In the genomic region with DNA sequence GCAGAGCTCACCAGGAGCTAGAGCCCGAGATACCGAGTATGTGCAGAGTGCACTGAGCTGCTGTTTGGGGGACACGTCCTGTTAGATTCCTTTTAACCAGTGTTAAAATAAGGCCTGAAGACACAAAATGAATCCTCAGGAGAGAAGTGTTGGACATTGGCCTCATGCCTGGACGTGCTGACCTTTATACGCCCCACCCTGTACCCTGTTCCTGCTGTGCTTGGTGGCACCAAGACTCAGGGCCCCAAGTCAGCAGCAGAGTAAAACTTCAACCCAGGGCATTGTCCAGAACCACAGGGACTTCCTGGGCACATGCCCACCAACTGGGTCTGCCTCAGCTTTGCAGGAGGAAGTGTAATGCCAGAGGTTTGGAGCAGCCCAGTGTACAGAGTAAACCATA, we compare ENCODE assay signal across 30 mouse cellular contexts. TPM values are rescaled to one million over a fixed set of nuclear protein-coding genes. Genes with fewer than 3 reads are reported as not detected.
DNase-seq lines count a peak whose midpoint lies in the region; ATAC-seq and TF ChIP-seq lines count a peak whose summit lies in the region.
"Had no signal": no experiment of that assay in that cellular context is flagged by ENCODE, and none has a peak within 500 bp of the region (broad histone marks: within the 10 kb centered on the region; RNA-seq: fewer than 3 reads in every experiment).

No protein-coding gene starts in this region.

- no peak overlapping the region for H3K4me3 ChIP-seq in gastrocnemius, adult 2 months
- no peak overlapping the region for H3K4me3 ChIP-seq in intestine, embryonic 15.5 days (replicated peaks)
- H3K4me3 ChIP-seq in midbrain, embryonic 14.5 days (replicated peaks; ENCODE audit: low read depth, low read length): no peak overlapping the region
- H3K4me3 ChIP-seq in forebrain, embryonic 15.5 days: no peak overlapping the region
- H3K4me3 ChIP-seq in cerebellum, adult 2 months (replicated peaks; ENCODE audit: insufficient read depth, low read depth, low read length): no peak overlapping the region
- H3K4me3 ChIP-seq: heart, adult 2 months; heart, embryonic 12.5 days; layer of hippocampus, adult 2 months; left cerebral cortex, adult 2 months; limb, embryonic 12.5 days; liver, embryonic 15.5 days; lung, embryonic 15.5 days; myocyte; neural tube, embryonic 12.5 days had no signal

- H3K27ac ChIP-seq in gastrocnemius, adult 2 months: peak overlapping the region; percentile 35; the same call in 1 of the 2 replicates
- H3K27ac ChIP-seq in intestine, embryonic 15.5 days: no peak overlapping the region
- no peak overlapping the region for H3K27ac ChIP-seq in midbrain, embryonic 14.5 days (replicated peaks; ENCODE audit: low read depth, low read length)
- H3K27ac ChIP-seq in forebrain, embryonic 15.5 days (replicated peaks): no peak overlapping the region
- no peak overlapping the region for H3K27ac ChIP-seq in cerebellum, adult 2 months (ENCODE audit: insufficient read depth, low read length)
- H3K27ac ChIP-seq: heart, adult 2 months; hindbrain, embryonic 14.5 days; layer of hippocampus, adult 2 months; left cerebral cortex, adult 2 months; limb, embryonic 12.5 days; liver, embryonic 15.5 days; lung, embryonic 15.5 days; neural tube, embryonic 12.5 days had no signal

- no peaks in the 10 kb centered on the region for H3K27me3 ChIP-seq in intestine, embryonic 15.5 days (replicated peaks)
- H3K27me3 ChIP-seq in midbrain, embryonic 14.5 days (ENCODE audit: control insufficient read depth, insufficient read depth, low read length): no peaks in the 10 kb centered on the region
- H3K27me3 ChIP-seq in forebrain, embryonic 15.5 days: no peaks in the 10 kb centered on the region
- no peaks in the 10 kb centered on the region for H3K27me3 ChIP-seq in cerebellum, adult 2 months (ENCODE audit: control insufficient read depth, insufficient read depth, low read length)
- H3K27me3 ChIP-seq: heart, embryonic 12.5 days; limb, embryonic 12.5 days; liver, embryonic 15.5 days; lung, embryonic 15.5 days; neural tube, embryonic 12.5 days had no signal

- no peaks in the 10 kb centered on the region for H3K9me3 ChIP-seq in intestine, embryonic 15.5 days
- H3K9me3 ChIP-seq in midbrain, embryonic 14.5 days (ENCODE audit: control insufficient read depth, low read length): no peaks in the 10 kb centered on the region
- no peaks in the 10 kb centered on the region for H3K9me3 ChIP-seq in forebrain, embryonic 15.5 days
- H3K9me3 ChIP-seq: heart, embryonic 12.5 days; limb, embryonic 12.5 days; liver, embryonic 15.5 days; lung, embryonic 15.5 days; neural tube, embryonic 12.5 days had no signal

- TF ChIP-seq POLR2A in cerebellum, adult 2 months (IDR thresholded peaks at IDR 0.05; ENCODE audit: borderline replicate concordance, insufficient read depth, low read length): no peak

- TF ChIP-seq CTCF in gastrocnemius, adult 2 months (IDR thresholded peaks at IDR 0.05): no peak
- TF ChIP-seq CTCF in cerebellum, adult 2 months (IDR thresholded peaks at IDR 0.05; ENCODE audit: borderline replicate concordance, insufficient read depth, low read depth, low read length): no peak

- H3K9ac ChIP-seq in intestine, embryonic 15.5 days: no peak overlapping the region
- H3K9ac ChIP-seq in midbrain, embryonic 14.5 days (replicated peaks; ENCODE audit: low read length): no peak overlapping the region
- H3K9ac ChIP-seq in forebrain, embryonic 15.5 days (replicated peaks): no peak overlapping the region
- H3K9ac ChIP-seq: heart, embryonic 12.5 days; hindbrain, embryonic 14.5 days; limb, embryonic 12.5 days; liver, embryonic 15.5 days; lung, embryonic 15.5 days; neural tube, embryonic 12.5 days had no signal

- 0 out of 2 replicates have a peak, but pooled peaks cover 7% of the 10 kb centered on the region for H3K4me1 ChIP-seq in intestine, embryonic 15.5 days (replicated peaks)
- peaks cover 10% of the 10 kb centered on the region; the same call in 1 of the 2 replicates for H3K4me1 ChIP-seq in midbrain, embryonic 14.5 days (ENCODE audit: control insufficient read depth, insufficient read depth, low read length)
- H3K4me1 ChIP-seq in forebrain, embryonic 15.5 days: peaks cover 14% of the 10 kb centered on the region
- peaks cover 16% of the 10 kb centered on the region for H3K4me1 ChIP-seq in cerebellum, adult 2 months (ENCODE audit: control insufficient read depth, insufficient read depth, low read length)
- H3K4me1 ChIP-seq: limb, embryonic 12.5 days; lung, embryonic 15.5 days had no signal

- DNase-seq in gastrocnemius, adult 2 months: peak; percentile 35
- no peak for DNase-seq in gastrocnemius, adult 18-20 months (ENCODE audit: low spot score)
- peak; percentile 54 for DNase-seq in adipocyte (ENCODE audit: low spot score)
- DNase-seq in kidney, postnatal 10 days: peak; percentile 47
- DNase-seq in midbrain, embryonic 14.5 days: no peak
- no peak for DNase-seq in cerebellum, adult 2 months
- DNase-seq: cerebellum, adult 9-10 months; cerebellum, postnatal 36 days; heart, adult 2 months; right cerebral cortex, postnatal 4 days; thymus, adult 2 months; thymus, postnatal 4 days had no signal

- ATAC-seq in intestine, embryonic 15.5 days: peak; percentile 72
- ATAC-seq in midbrain, embryonic 14.5 days (ENCODE audit: low FRiP score, low TSS enrichment): no peak
- no peak for ATAC-seq in forebrain, embryonic 15.5 days (replicated peaks)
- ATAC-seq: CD4-positive, CD25-positive, alpha-beta regulatory T cell, adult 4 months; forebrain, embryonic 14.5 days had no signal

- intact Hi-C loops in gastrocnemius, adult 2 months (cut with DNase I): no loop called here

- WGBS in intestine, embryonic 15.5 days: 86% methylated on average over 5 of the region's 5 CpGs
- 91% methylated on average over 5 of the region's 5 CpGs for WGBS in midbrain, embryonic 14.5 days
- 92% methylated on average over 5 of the region's 5 CpGs for WGBS in forebrain, embryonic 15.5 days
- 95% methylated on average over 5 of the region's 5 CpGs for WGBS in cerebellum, adult 2 months

- H3K36me3 ChIP-seq in intestine, embryonic 15.5 days: peaks cover 14% of the 10 kb centered on the region; the same call in 1 of the 2 replicates
- peaks cover 52% of the 10 kb centered on the region for H3K36me3 ChIP-seq in midbrain, embryonic 14.5 days (ENCODE audit: control insufficient read depth, insufficient read depth, low read length)
- peaks cover 4% of the 10 kb centered on the region; the same call in 1 of the 2 replicates for H3K36me3 ChIP-seq in forebrain, embryonic 15.5 days
- H3K36me3 ChIP-seq: lung, embryonic 15.5 days had no signal

- H3K4me2 ChIP-seq in intestine, embryonic 15.5 days (replicated peaks): no peak overlapping the region
- H3K4me2 ChIP-seq in midbrain, embryonic 14.5 days (ENCODE audit: low read length): no peak overlapping the region
- H3K4me2 ChIP-seq in forebrain, embryonic 15.5 days (replicated peaks): no peak overlapping the region
- H3K4me2 ChIP-seq: heart, embryonic 12.5 days; hindbrain, embryonic 14.5 days; limb, embryonic 12.5 days; liver, embryonic 15.5 days; lung, embryonic 15.5 days; midbrain, embryonic 11.5 days; neural tube, embryonic 12.5 days had no signal

RNA-seq across cellular contexts. Expression of a gene that starts 14.5 kb away (rescaled TPM):
- 10 to 100 TPM; 11.1 to 16.4 TPM for total RNA-seq in gastrocnemius, adult 2 months (2021)
- 10 to 100 TPM; 12.4 to 12.9 TPM for total RNA-seq in gastrocnemius, adult 18-20 months (2021)
- polyA plus RNA-seq in intestine, embryonic 15.5 days (2015; fragmentation: Nextera tagmentation; extraction: Ambion mirVana): 21.8 and 24.6 TPM in 2 replicates
- 16.3 and 16.8 TPM in 2 replicates for polyA plus RNA-seq in midbrain, embryonic 14.5 days (2014; fragmentation: Nextera tagmentation; extraction: Ambion mirVana)
- polyA plus RNA-seq in forebrain, embryonic 15.5 days (2015; fragmentation: Nextera tagmentation; extraction: Ambion mirVana): 14.6 and 16.4 TPM in 2 replicates
- 33.0 and 33.6 TPM in 2 replicates for polyA plus RNA-seq in cerebellum, adult 2 months (2012; rRNA removed)

RNA-seq across cellular contexts. Expression of a gene that starts 58.0 kb away (rescaled TPM):
- total RNA-seq in gastrocnemius, adult 2 months (2021): 10 to 100 TPM; 19.0 to 22.8 TPM
- total RNA-seq in gastrocnemius, adult 18-20 months (2021): 10 to 100 TPM; 16.2 to 20.5 TPM
- polyA plus RNA-seq in intestine, embryonic 15.5 days (2015; fragmentation: Nextera tagmentation; extraction: Ambion mirVana): 0.23 and 0.49 TPM in 2 replicates
- polyA plus RNA-seq in midbrain, embryonic 14.5 days (2014; fragmentation: Nextera tagmentation; extraction: Ambion mirVana): 1.5 and 2.6 TPM in 2 replicates
- polyA plus RNA-seq in forebrain, embryonic 15.5 days (2015; fragmentation: Nextera tagmentation; extraction: Ambion mirVana): 1.2 TPM in 2 replicates
- polyA plus RNA-seq in cerebellum, adult 2 months (2012; rRNA removed): 26.5 and 34.3 TPM in 2 replicates
- total RNA-seq: heart, adult 2 months; hematopoietic stem cell, adult 5-6 weeks; liver, adult 2 months; megakaryocyte, adult 5-6 weeks had no signal
- polyA plus RNA-seq: heart, adult 2 months; heart, postnatal 0 days had no signal

Comparison
In these comparisons a context has a peak if more than half of its experiments do, and no peak if none do; other contexts are left out.
1. DNase-seq: peak in gastrocnemius, adult 2 months (single experiment), adipocyte (single experiment) and kidney, postnatal 10 days (single experiment); none in gastrocnemius, adult 18-20 months (single experiment), midbrain, embryonic 14.5 days (single experiment) and cerebellum, adult 2 months (0 of 2).